Mouse (Mus musculus) spleen, postnatal 0 days (tissue): Measurements from ENCODE around the gene Slc35c2. TPM values are rescaled to one million over a fixed set of nuclear protein-coding genes. Genes with fewer than 3 reads are reported as not detected.

Source experiments
- polyA plus RNA-seq: library from polyadenylated mRNA; unstranded; fragments of >200 nt; fragmentation: Nextera tagmentation; extraction: Ambion mirVana; gene quantifications from 2 replicates; pipeline ENCODE4 v1.2.1, GENCODE M21; 2015

Slc35c2 gene
- polyA plus RNA-seq: 32.1 and 40.9 TPM in 2 replicates

GRCm38 (mm10) chr2:165287202-165287984 is at the start of gene Slc35c2:
TSS of gene Slc35c2 (minus strand) at chr2:165287869.

GRCm38 (mm10) chr2:165326304-165327190 is 38.9 kb upstream of the Slc35c2 start, which contains the start of gene Elmo2:
TSS of gene Elmo2 (minus strand) at chr2:165326479.

GRCm38 (mm10) chr2:165234613-165235291 is 52.9 kb downstream of the Slc35c2 start, which contains the start of gene Cdh22:
TSS of gene Cdh22 (minus strand) at chr2:165234853.

Other genes with a start within 250 kb of the Slc35c2 start
- 3.7 and 5.8 TPM in 2 replicates for gene Cd40, start 232.2 kb downstream of the Slc35c2 start, polyA plus RNA-seq
- not detected in 2 replicates for gene 1700025C18Rik, start 197.1 kb downstream of the Slc35c2 start, polyA plus RNA-seq
- gene Cdh22, start 53.0 kb downstream of the Slc35c2 start, polyA plus RNA-seq: 0.07 and 0.08 TPM in 2 replicates
- gene Elmo2, start 38.6 kb upstream of the Slc35c2 start, polyA plus RNA-seq: 17.8 and 23.9 TPM in 2 replicates
- 0.08 and 0.17 TPM in 2 replicates for gene Zfp663, start 80.9 kb upstream of the Slc35c2 start, polyA plus RNA-seq
- gene Zfp334, start 100.4 kb upstream of the Slc35c2 start, polyA plus RNA-seq: 0.51 and 0.82 TPM in 2 replicates
- 0.29 and 0.36 TPM in 2 replicates for gene Ocstamp, start 112.5 kb upstream of the Slc35c2 start, polyA plus RNA-seq
- 0.24 and 0.45 TPM in 2 replicates for gene Slc13a3, start 185.4 kb upstream of the Slc35c2 start, polyA plus RNA-seq
- gene Trp53rka, start 205.5 kb upstream of the Slc35c2 start, polyA plus RNA-seq: 10.9 and 14.4 TPM in 2 replicates
- gene Slc2a10, start 215.9 kb upstream of the Slc35c2 start, polyA plus RNA-seq: 1.7 and 1.9 TPM in 2 replicates